Mouse (Mus musculus): Measurements from ENCODE around the gene Snf8. TPM values are rescaled to one million over a fixed set of nuclear protein-coding genes. Genes with fewer than 3 reads are reported as not detected.
A peak's percentile ranks its signal among the peaks of the same experiment; 100 is the strongest.

Gene Snf8
- 91.8 and 99.2 TPM in 2 replicates for polyA plus RNA-seq (2015; fragmentation: Nextera tagmentation; extraction: Ambion mirVana)

- H3K36me3 ChIP-seq (ENCODE audit: control insufficient read depth, insufficient read depth), result peaks cover 14% of the 10 kb centered on the region
- no peaks in the 10 kb centered on the region for H3K27me3 ChIP-seq (replicated peaks; ENCODE audit: control insufficient read depth, insufficient read depth, low read length)
- no peak for TF ChIP-seq CTCF (IDR thresholded peaks at IDR 0.05; ENCODE audit: low read depth)
- H3K4me1 ChIP-seq (replicated peaks; ENCODE audit: control insufficient read depth, insufficient read depth, low read length), result peaks cover 4% of the 10 kb centered on the region
- WGBS, result under 1% methylated on average over 29 of the region's 29 CpGs
- peak within 1 kb of the TSS; percentile 79 for H3K9ac ChIP-seq (ENCODE audit: low read depth, low read length)
- peak within 1 kb of the TSS; percentile 88 for H3K4me3 ChIP-seq (ENCODE audit: low read depth, low read length)
- H3K27ac ChIP-seq (ENCODE audit: low read depth, low read length), result peak within 1 kb of the TSS; percentile 66
- peak; percentile 77 for ATAC-seq
- peak within 1 kb of the TSS; percentile 87 for H3K4me2 ChIP-seq (replicated peaks; ENCODE audit: low read depth)
- H3K9me3 ChIP-seq (ENCODE audit: control insufficient read depth), result no peaks in the 10 kb centered on the region
Measured at GRCm38 (mm10) chr11:96034596-96035052, at the start of gene Snf8. Snf8 (plus strand) TSS chr11:96034885.

GRCm38 (mm10) chr11:95987854-95988447 lies 46.7 kb upstream of the Snf8 start:
- no peak for ATAC-seq
- no peaks in the 10 kb centered on the region for H3K36me3 ChIP-seq (ENCODE audit: control insufficient read depth, insufficient read depth)
- H3K27me3 ChIP-seq (replicated peaks; ENCODE audit: control insufficient read depth, insufficient read depth, low read length), result no peaks in the 10 kb centered on the region
- peaks cover 2% of the 10 kb centered on the region; the same call in 1 of the 2 replicates for H3K4me1 ChIP-seq (replicated peaks; ENCODE audit: control insufficient read depth, insufficient read depth, low read length)
- no peak overlapping the region for H3K4me3 ChIP-seq (ENCODE audit: low read depth, low read length)
- WGBS, result 58% methylated on average over 6 of the region's 6 CpGs
- no peak overlapping the region for H3K4me2 ChIP-seq (replicated peaks; ENCODE audit: low read depth)
- H3K9ac ChIP-seq (ENCODE audit: low read depth, low read length), result no peak overlapping the region
- peak overlapping the region; percentile 6; the same call in 1 of the 2 replicates for H3K27ac ChIP-seq (ENCODE audit: low read depth, low read length)
- H3K9me3 ChIP-seq (ENCODE audit: control insufficient read depth), result no peaks in the 10 kb centered on the region
- TF ChIP-seq CTCF (IDR thresholded peaks at IDR 0.05; ENCODE audit: low read depth), result no peak

- Histone ChIP-seq H3K36me3 (ENCODE audit: control insufficient read depth, insufficient read depth) (no peaks in the 10 kb centered on the region), H3K27ac (ENCODE audit: low read depth, low read length) (peak overlapping the region; percentile 6; the same call in 1 of the 2 replicates), H3K4me1 (replicated peaks; ENCODE audit: control insufficient read depth, insufficient read depth, low read length) (peaks cover 2% of the 10 kb centered on the region; the same call in 1 of the 2 replicates), H3K4me3 (ENCODE audit: low read depth, low read length) (no peak overlapping the region), H3K27me3 (replicated peaks; ENCODE audit: control insufficient read depth, insufficient read depth, low read length) (no peaks in the 10 kb centered on the region), H3K4me2 (replicated peaks; ENCODE audit: low read depth) (no peak overlapping the region), H3K9me3 (ENCODE audit: control insufficient read depth) (no peaks in the 10 kb centered on the region), H3K9ac (ENCODE audit: low read depth, low read length) (no peak overlapping the region)
- no peak for TF ChIP-seq CTCF (IDR thresholded peaks at IDR 0.05; ENCODE audit: low read depth)
- ATAC-seq, result peak; percentile 48; the same call in 1 of the 2 replicates
- WGBS, result 35% methylated on average over 9 of the region's 9 CpGs
Measured at GRCm38 (mm10) chr11:95988533-95988932, 46.2 kb upstream of the Snf8 start.

GRCm38 (mm10) chr11:95989864-95990263 lies 44.8 kb upstream of the Snf8 start:
- H3K27ac ChIP-seq (ENCODE audit: low read depth, low read length), result no peak overlapping the region
- no peaks in the 10 kb centered on the region for H3K36me3 ChIP-seq (ENCODE audit: control insufficient read depth, insufficient read depth)
- no peak overlapping the region for H3K9ac ChIP-seq (ENCODE audit: low read depth, low read length)
- no peaks in the 10 kb centered on the region for H3K27me3 ChIP-seq (replicated peaks; ENCODE audit: control insufficient read depth, insufficient read depth, low read length)
- no peaks in the 10 kb centered on the region for H3K9me3 ChIP-seq (ENCODE audit: control insufficient read depth)
- no peak overlapping the region for H3K4me2 ChIP-seq (replicated peaks; ENCODE audit: low read depth)
- peaks cover 2% of the 10 kb centered on the region; the same call in 1 of the 2 replicates for H3K4me1 ChIP-seq (replicated peaks; ENCODE audit: control insufficient read depth, insufficient read depth, low read length)
- no peak overlapping the region for H3K4me3 ChIP-seq (ENCODE audit: low read depth, low read length)
- 75% methylated on average over 8 of the region's 8 CpGs for WGBS
- no peak for ATAC-seq
- no peak for TF ChIP-seq CTCF (IDR thresholded peaks at IDR 0.05; ENCODE audit: low read depth)

- 70% methylated on average over 4 of the region's 4 CpGs for WGBS
- peak overlapping the region; percentile 85; the same call in 1 of the 2 replicates for H3K9ac ChIP-seq (ENCODE audit: low read depth, low read length)
- no peak for TF ChIP-seq CTCF (IDR thresholded peaks at IDR 0.05; ENCODE audit: low read depth)
- H3K4me1 ChIP-seq (replicated peaks; ENCODE audit: control insufficient read depth, insufficient read depth, low read length), result peaks cover 2% of the 10 kb centered on the region; the same call in 1 of the 2 replicates
- H3K27ac ChIP-seq (ENCODE audit: low read depth, low read length), result no peak overlapping the region
- ATAC-seq, result no peak
- peak overlapping the region; percentile 60 for H3K4me3 ChIP-seq (ENCODE audit: low read depth, low read length)
- no peaks in the 10 kb centered on the region for H3K9me3 ChIP-seq (ENCODE audit: control insufficient read depth)
- H3K27me3 ChIP-seq (replicated peaks; ENCODE audit: control insufficient read depth, insufficient read depth, low read length), result no peaks in the 10 kb centered on the region
- H3K36me3 ChIP-seq (ENCODE audit: control insufficient read depth, insufficient read depth), result no peaks in the 10 kb centered on the region
- peak overlapping the region; percentile 94 for H3K4me2 ChIP-seq (replicated peaks; ENCODE audit: low read depth)
Measured at GRCm38 (mm10) chr11:95990431-95990830, 44.3 kb upstream of the Snf8 start.

- no peaks in the 10 kb centered on the region for H3K36me3 ChIP-seq (ENCODE audit: control insufficient read depth, insufficient read depth)
- no peaks in the 10 kb centered on the region for H3K9me3 ChIP-seq (ENCODE audit: control insufficient read depth)
- no peaks in the 10 kb centered on the region for H3K27me3 ChIP-seq (replicated peaks; ENCODE audit: control insufficient read depth, insufficient read depth, low read length)
- peaks cover 2% of the 10 kb centered on the region; the same call in 1 of the 2 replicates for H3K4me1 ChIP-seq (replicated peaks; ENCODE audit: control insufficient read depth, insufficient read depth, low read length)
- peak overlapping the region; percentile 85 for H3K9ac ChIP-seq (ENCODE audit: low read depth, low read length)
- 9% methylated on average over 41 of the region's 49 CpGs for WGBS
- peak overlapping the region; percentile 71 for H3K27ac ChIP-seq (ENCODE audit: low read depth, low read length)
- no peak for TF ChIP-seq CTCF (IDR thresholded peaks at IDR 0.05; ENCODE audit: low read depth)
- H3K4me2 ChIP-seq (replicated peaks; ENCODE audit: low read depth), result peak overlapping the region; percentile 94
- ATAC-seq, result peak; percentile 50
- peak overlapping the region; percentile 60 for H3K4me3 ChIP-seq (ENCODE audit: low read depth, low read length)
Measured at GRCm38 (mm10) chr11:95990886-95991708, 43.6 kb upstream of the Snf8 start.

All from intestine, postnatal 0 days (tissue).